Comparison of ENCODE assay signal across 11 mouse cellular contexts in genomic region chr12:86941173-86941572, GRCm38 (mm10). TPM values are rescaled to one million over a fixed set of nuclear protein-coding genes. Genes with fewer than 3 reads are reported as not detected.
A peak's percentile ranks its signal among the peaks of the same experiment; 100 is the strongest.
DNase-seq lines count a peak whose midpoint lies in the region; ATAC-seq and TF ChIP-seq lines count a peak whose summit lies in the region.
"Had no signal": no experiment of that assay in that cellular context is flagged by ENCODE, and none has a peak within 500 bp of the region (broad histone marks: within the 10 kb centered on the region; RNA-seq: fewer than 3 reads in every experiment).

No protein-coding gene starts in this region.

- H3K27me3 ChIP-seq in embryonic facial prominence, embryonic 12.5 days: no peaks in the 10 kb centered on the region
- no peaks in the 10 kb centered on the region for H3K27me3 ChIP-seq in hindbrain, postnatal 0 days (ENCODE audit: insufficient read depth, low read length)
- no peaks in the 10 kb centered on the region for H3K27me3 ChIP-seq in stomach, postnatal 0 days (ENCODE audit: control insufficient read depth, insufficient read depth, low read length)

- no peak for ATAC-seq in embryonic facial prominence, embryonic 12.5 days (ENCODE audit: insufficient number of reproducible peaks, insufficient read depth, low FRiP score, low TSS enrichment)
- peak; percentile 57 for ATAC-seq in hindbrain, postnatal 0 days
- ATAC-seq in stomach, postnatal 0 days (ENCODE audit: low FRiP score, low TSS enrichment): no peak

- intact Hi-C loops in left cerebral cortex, postnatal 14 days (cut with DNase I): no loop called here

- peak overlapping the region; percentile 25; the same call in 1 of the 2 replicates for H3K27ac ChIP-seq in embryonic facial prominence, embryonic 12.5 days
- peak overlapping the region; percentile 80 for H3K27ac ChIP-seq in hindbrain, postnatal 0 days
- no peak overlapping the region for H3K27ac ChIP-seq in stomach, postnatal 0 days (replicated peaks)

- peak; percentile 37 for DNase-seq in right cerebral cortex, postnatal 4 days
- DNase-seq in right cerebral cortex, postnatal 36 days (ENCODE audit: low spot score in 2 of 2): no peak
- peak; percentile 65 for DNase-seq in hindbrain, postnatal 0 days (ENCODE audit: low spot score)
- no peak for DNase-seq in stomach, postnatal 0 days (ENCODE audit: low spot score)
- no peak for DNase-seq in thymus, postnatal 36 days
- no peak for DNase-seq in left cerebral cortex, postnatal 14 days (ENCODE audit: low spot score in 2 of 2)
- DNase-seq in urinary bladder, postnatal 10 days (ENCODE audit: low spot score): no peak
- DNase-seq: cerebellum, postnatal 36 days had no signal

- no peak for TF ChIP-seq EP300 in stomach, postnatal 0 days (optimal IDR thresholded peaks at IDR 0.05)

- TF ChIP-seq CTCF in hindbrain, postnatal 0 days (IDR thresholded peaks at IDR 0.05; ENCODE audit: low read depth): no peak
- TF ChIP-seq CTCF in stomach, postnatal 0 days (IDR thresholded peaks at IDR 0.05; ENCODE audit: low read depth): 0 out of 2 replicates have a peak, but pooled peaks have one; percentile 3

- H3K36me3 ChIP-seq in embryonic facial prominence, embryonic 12.5 days: no peaks in the 10 kb centered on the region
- no peaks in the 10 kb centered on the region for H3K36me3 ChIP-seq in hindbrain, postnatal 0 days (ENCODE audit: insufficient read depth, low read length)
- H3K36me3 ChIP-seq in stomach, postnatal 0 days (ENCODE audit: control insufficient read depth, insufficient read depth, low read length): no peaks in the 10 kb centered on the region

- peaks cover 6% of the 10 kb centered on the region for H3K4me1 ChIP-seq in embryonic facial prominence, embryonic 12.5 days
- H3K4me1 ChIP-seq in hindbrain, postnatal 0 days (ENCODE audit: insufficient read depth, low read length): peaks cover 26% of the 10 kb centered on the region
- no peaks in the 10 kb centered on the region for H3K4me1 ChIP-seq in stomach, postnatal 0 days (replicated peaks; ENCODE audit: control insufficient read depth, insufficient read depth)

- H3K9me3 ChIP-seq in embryonic facial prominence, embryonic 12.5 days: no peaks in the 10 kb centered on the region
- no peaks in the 10 kb centered on the region for H3K9me3 ChIP-seq in hindbrain, postnatal 0 days (ENCODE audit: low read length)
- H3K9me3 ChIP-seq in stomach, postnatal 0 days (ENCODE audit: control insufficient read depth, low read length): no peaks in the 10 kb centered on the region

- no peak overlapping the region for H3K4me2 ChIP-seq in embryonic facial prominence, embryonic 12.5 days (replicated peaks)
- H3K4me2 ChIP-seq in hindbrain, postnatal 0 days (ENCODE audit: low read depth, low read length): peak overlapping the region; percentile 16; the same call in 1 of the 2 replicates
- H3K4me2 ChIP-seq in stomach, postnatal 0 days (replicated peaks; ENCODE audit: low read depth): no peak overlapping the region

- H3K4me3 ChIP-seq in embryonic facial prominence, embryonic 12.5 days: no peak overlapping the region
- no peak overlapping the region for H3K4me3 ChIP-seq in hindbrain, postnatal 0 days (ENCODE audit: low read length)
- H3K4me3 ChIP-seq in stomach, postnatal 0 days (ENCODE audit: low read depth, low read length): no peak overlapping the region

- H3K9ac ChIP-seq in embryonic facial prominence, embryonic 12.5 days: no peak overlapping the region
- H3K9ac ChIP-seq in hindbrain, postnatal 0 days (replicated peaks; ENCODE audit: low read length): peak overlapping the region; percentile 24; the same call in 1 of the 2 replicates
- no peak overlapping the region for H3K9ac ChIP-seq in stomach, postnatal 0 days (ENCODE audit: low read length)

- WGBS in embryonic facial prominence, embryonic 12.5 days: 53% methylated on average over 11 of the region's 11 CpGs
- WGBS in hindbrain, postnatal 0 days: 9% methylated on average over 11 of the region's 11 CpGs
- WGBS in stomach, postnatal 0 days: 56% methylated on average over 11 of the region's 11 CpGs

RNA-seq across cellular contexts. Expression of gene Cipc, which starts 5.7 kb away (rescaled TPM):
- polyA plus RNA-seq in embryonic facial prominence, embryonic 12.5 days (2016; fragmentation: Nextera tagmentation; extraction: Ambion mirVana): 29.2 and 31.9 TPM in 2 replicates
- 51.1 and 55.6 TPM in 2 replicates for total RNA-seq in hindbrain, postnatal 0 days (2014; rRNA removed)
- 27.6 and 29.6 TPM in 2 replicates for polyA plus RNA-seq in hindbrain, postnatal 0 days (2015; fragmentation: Nextera tagmentation; extraction: Ambion mirVana)
- 10.1 and 10.8 TPM in 2 replicates for polyA plus RNA-seq in stomach, postnatal 0 days (2015; fragmentation: Nextera tagmentation; extraction: Ambion mirVana)
- 10 to 100 TPM; 71.2 to 72.2 TPM for total RNA-seq in left cerebral cortex, postnatal 14 days (2021)

RNA-seq across cellular contexts. Expression of gene Zdhhc22, which starts 49.1 kb away (rescaled TPM):
- 3.2 and 3.9 TPM in 2 replicates for polyA plus RNA-seq in embryonic facial prominence, embryonic 12.5 days (2016; fragmentation: Nextera tagmentation; extraction: Ambion mirVana)
- total RNA-seq in hindbrain, postnatal 0 days (2014; rRNA removed): 38.6 and 39.4 TPM in 2 replicates
- polyA plus RNA-seq in hindbrain, postnatal 0 days (2015; fragmentation: Nextera tagmentation; extraction: Ambion mirVana): 21.8 and 25.2 TPM in 2 replicates
- 0.53 and 0.58 TPM in 2 replicates for polyA plus RNA-seq in stomach, postnatal 0 days (2015; fragmentation: Nextera tagmentation; extraction: Ambion mirVana)
- 10 to 100 TPM; 46.0 to 56.9 TPM for total RNA-seq in left cerebral cortex, postnatal 14 days (2021)
- total RNA-seq: granulocyte monocyte progenitor cell, adult 5-6 weeks had no signal
- polyA plus RNA-seq: urinary bladder, adult 2 months had no signal

RNA-seq across cellular contexts. Expression of gene Irf2bpl, which starts 56.6 kb away (rescaled TPM):
- polyA plus RNA-seq in embryonic facial prominence, embryonic 12.5 days (2016; fragmentation: Nextera tagmentation; extraction: Ambion mirVana): 53.9 and 59.2 TPM in 2 replicates
- total RNA-seq in hindbrain, postnatal 0 days (2014; rRNA removed): 146 and 159 TPM in 2 replicates
- polyA plus RNA-seq in hindbrain, postnatal 0 days (2015; fragmentation: Nextera tagmentation; extraction: Ambion mirVana): 59.4 and 66.9 TPM in 2 replicates
- polyA plus RNA-seq in stomach, postnatal 0 days (2015; fragmentation: Nextera tagmentation; extraction: Ambion mirVana): 19.1 and 19.8 TPM in 2 replicates
- 10 to 100 TPM; 74.0 to 78.2 TPM for total RNA-seq in left cerebral cortex, postnatal 14 days (2021)

Comparison
In these comparisons a context has a peak if more than half of its experiments do, and no peak if none do; other contexts are left out.
1. DNase-seq: peak in right cerebral cortex, postnatal 4 days (single experiment) and hindbrain, postnatal 0 days (single experiment); none in right cerebral cortex, postnatal 36 days (0 of 2), stomach, postnatal 0 days (single experiment), thymus, postnatal 36 days (0 of 2), left cerebral cortex, postnatal 14 days (0 of 2) and urinary bladder, postnatal 10 days (single experiment).